Mouse (Mus musculus) WW6 (cell line): ENCODE results near the gene Egln2.

Source experiments
- DNase-seq: peaks from one replicate; pipeline ENCODE4 v3.0.0-alpha.2; 2013; ENCODE audit warnings: low read depth, low spot score

Gene Egln2

GRCm38 (mm10) chr7:27166614-27167474, at the start of gene Egln2:
Egln2 (minus strand) TSS chr7:27166802.
- DNase-seq: peak; percentile 78

GRCm38 (mm10) chr7:27212626-27213025, 46.0 kb upstream of the Egln2 start:
- DNase-seq: no peak

- DNase-seq: no peak
Measured at GRCm38 (mm10) chr7:27203730-27204449, 37.3 kb upstream of the Egln2 start.

GRCm38 (mm10) chr7:27198779-27199178, 32.2 kb upstream of the Egln2 start:
- no peak for DNase-seq

GRCm38 (mm10) chr7:27198355-27198754, 31.8 kb upstream of the Egln2 start:
- DNase-seq: no peak

GRCm38 (mm10) chr7:27197634-27198033, 31.0 kb upstream of the Egln2 start:
- no peak for DNase-seq

GRCm38 (mm10) chr7:27197136-27197535, 30.5 kb upstream of the Egln2 start:
- no peak for DNase-seq

- peak; percentile 94 for DNase-seq
Measured at GRCm38 (mm10) chr7:27195681-27196611, 29.3 kb upstream of the Egln2 start, which contains the start of the genes BC024978 and Snrpa. BC024978 (plus strand) TSS chr7:27195781. Snrpa (minus strand) TSS chr7:27196271.

- DNase-seq: no peak
Measured at GRCm38 (mm10) chr7:27193731-27194130, 27.1 kb upstream of the Egln2 start.

- no peak for DNase-seq
Measured at GRCm38 (mm10) chr7:27192434-27192833, 25.8 kb upstream of the Egln2 start.

GRCm38 (mm10) chr7:27189271-27189931, 22.8 kb upstream of the Egln2 start:
- DNase-seq: peak; percentile 42

GRCm38 (mm10) chr7:27185986-27186385, 19.4 kb upstream of the Egln2 start:
- no peak for DNase-seq

GRCm38 (mm10) chr7:27184964-27185363, 18.4 kb upstream of the Egln2 start:
- DNase-seq: peak; percentile 56

GRCm38 (mm10) chr7:27182498-27182897, 15.9 kb upstream of the Egln2 start:
- DNase-seq: no peak

GRCm38 (mm10) chr7:27180837-27181695, 14.5 kb upstream of the Egln2 start, which contains the start of the genes Gm21983 and Mia:
Gm21983 (minus strand) TSS chr7:27181086.
Mia (minus strand) TSS chr7:27181157.
- DNase-seq: no peak

GRCm38 (mm10) chr7:27180036-27180435, 13.4 kb upstream of the Egln2 start:
- no peak for DNase-seq

- DNase-seq: no peak
Measured at GRCm38 (mm10) chr7:27179217-27179918, 12.8 kb upstream of the Egln2 start.

- peak; percentile 98 for DNase-seq
Measured at GRCm38 (mm10) chr7:27178324-27179216, 12.0 kb upstream of the Egln2 start, which contains the start of gene Rab4b. Rab4b (minus strand) TSS chr7:27178896.
